Mouse (Mus musculus) left cerebral cortex, postnatal 14 days (tissue): ENCODE data around the gene Rhoa. TPM values are rescaled to one million over a fixed set of nuclear protein-coding genes. Genes with fewer than 3 reads are reported as not detected.

Source experiments
- DNase-seq, 2 experiments: peaks; one replicate each; pipeline ENCODE4 v3.0.0; 2021 to 2022; ENCODE audit warnings: low spot score in 2 of 2, mixed read lengths in 1 of 2
- intact Hi-C: fragments of 180-260 bp; cut with DNase I; formaldehyde crosslinking; loops from one replicate; pipeline ENCODE4 v1.15.1; 2025
- total RNA-seq, 2 experiments: library from RNA; stranded (reverse); gene quantifications; 2 replicates each; pipeline ENCODE4 v1.2.3; 2021

Rhoa gene
- total RNA-seq, 2 experiments from 2014 or later: 185 to 197 TPM

GRCm38 (mm10) chr9:108385006-108385405 is 79.1 kb downstream of the Rhoa start:
- DNase-seq: no peak
- intact Hi-C loops: no loop called here

GRCm38 (mm10) chr9:108386816-108387215 is 80.9 kb downstream of the Rhoa start:
- DNase-seq: no peak
- intact Hi-C loops: no loop called here

Other genes starting within 250 kb of the Rhoa start
- not detected for gene Mst1, start 225.7 kb upstream of the Rhoa start, total RNA-seq
- gene Rnf123, start 222.8 kb upstream of the Rhoa start, total RNA-seq: 100 to 1,000 TPM in 1 of 2 experiments, 10 to 100 TPM in 1; 93.9 to 103 TPM
- gene Apeh, start 211.5 kb upstream of the Rhoa start, total RNA-seq: 10 to 100 TPM; 33.3 to 35.4 TPM
- 100 to 1,000 TPM; 223 to 244 TPM for gene Bsn, start 115.7 kb upstream of the Rhoa start, total RNA-seq
- gene Dag1, start 42.2 kb upstream of the Rhoa start, total RNA-seq: 100 to 1,000 TPM; 122 to 125 TPM
- 100 to 1,000 TPM; 108 to 118 TPM for gene Nicn1, start 15.7 kb upstream of the Rhoa start, total RNA-seq
- gene Amt, start 9.3 kb upstream of the Rhoa start, total RNA-seq: 10 to 100 TPM; 26.0 to 31.3 TPM
- 10 to 100 TPM; 45.9 to 46.1 TPM for gene Tcta, start within 50 bp of the Rhoa start, total RNA-seq
- gene Gpx1, start 32.8 kb downstream of the Rhoa start, total RNA-seq: 100 to 1,000 TPM in 1 of 2 experiments, 10 to 100 TPM in 1; 86.5 to 108 TPM
- 100 to 1,000 TPM; 115 to 122 TPM for gene Usp4, start 41.7 kb downstream of the Rhoa start, total RNA-seq
- gene 1700102P08Rik, start 86.7 kb downstream of the Rhoa start, total RNA-seq: 1 to 10 TPM; 1.4 to 2.7 TPM
- gene Ccdc36, start 122.4 kb downstream of the Rhoa start, total RNA-seq: under 1 TPM; 0.11 to 0.21 TPM
- not detected for gene BC048562, start 130.4 kb downstream of the Rhoa start, total RNA-seq
- 10 to 100 TPM; 38.3 to 40.2 TPM for gene Ccdc71, start 154.4 kb downstream of the Rhoa start, total RNA-seq
- 10 to 100 TPM; 36.1 to 38.4 TPM for gene Klhdc8b, start 155.5 kb downstream of the Rhoa start, total RNA-seq
- 10 to 100 TPM; 36.0 to 38.3 TPM for gene Lamb2, start 173.6 kb downstream of the Rhoa start, total RNA-seq
- 100 to 1,000 TPM; 119 to 128 TPM for gene Usp19, start 184.5 kb downstream of the Rhoa start, total RNA-seq
- 10 to 100 TPM; 76.7 to 80.8 TPM for gene Qars, start 201.6 kb downstream of the Rhoa start, total RNA-seq
- 100 to 1,000 TPM; 126 to 130 TPM for gene Qrich1, start 210.7 kb downstream of the Rhoa start, total RNA-seq